Mouse (Mus musculus): ENCODE measurements around the gene Gm45837. TPM values are rescaled to one million over a fixed set of nuclear protein-coding genes. Genes with fewer than 3 reads are reported as not detected.

The Gm45837 gene
- polyA plus RNA-seq, 1 experiment from 2014 or later, result not detected

DNA sequence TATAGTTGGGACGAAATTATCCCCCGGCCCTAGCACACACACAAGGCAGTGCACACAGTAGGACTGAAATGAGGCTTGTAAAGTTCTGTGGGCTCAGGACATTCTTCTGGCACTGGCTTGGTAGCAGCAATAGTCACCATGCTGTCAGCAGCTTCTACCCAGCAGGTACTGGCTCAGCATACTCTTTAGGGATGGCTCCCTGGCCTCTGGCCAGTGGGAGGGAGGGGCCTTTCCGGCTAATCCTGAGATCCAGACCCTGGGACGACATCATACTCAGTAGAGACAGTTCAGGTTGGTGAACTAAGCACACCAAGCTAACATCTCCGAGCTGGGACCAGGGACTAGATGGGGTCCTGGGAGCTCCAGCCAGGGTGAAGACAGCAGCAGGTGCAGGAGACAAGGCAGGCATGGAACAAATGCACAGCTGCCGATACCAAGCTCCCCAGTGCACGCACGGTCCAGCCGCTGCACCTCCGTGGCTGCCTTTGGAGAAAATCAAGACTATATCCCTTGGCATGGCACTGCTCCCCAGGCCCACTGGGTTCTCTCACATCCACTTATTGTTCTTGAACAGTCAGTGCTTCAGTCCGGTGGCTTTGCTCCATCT lies 53.1 kb downstream of the Gm45837 start:
- Histone ChIP-seq H3K4me2 (no peak overlapping the region), H3K36me3 (ENCODE audit: insufficient read depth) (no peaks in the 10 kb centered on the region), H3K27ac (ENCODE audit: low read depth) (no peak overlapping the region), H3K4me3 (ENCODE audit: low read depth, low read length) (no peak overlapping the region), H3K27me3 (ENCODE audit: insufficient read depth, low read length) (peaks cover 5% of the 10 kb centered on the region; the same call in 1 of the 2 replicates), H3K9ac (no peak overlapping the region), H3K4me1 (ENCODE audit: insufficient read depth) (peaks cover 11% of the 10 kb centered on the region), H3K9me3 (ENCODE audit: low read depth, low read length) (no peaks in the 10 kb centered on the region)
- WGBS, result 66% methylated on average over 11 of the region's 11 CpGs
- no peak for TF ChIP-seq CTCF (IDR thresholded peaks at IDR 0.05; ENCODE audit: low read depth)
- DNase-seq (peak; percentile 42), ATAC-seq (ENCODE audit: insufficient read depth) (no peak)

DNA sequence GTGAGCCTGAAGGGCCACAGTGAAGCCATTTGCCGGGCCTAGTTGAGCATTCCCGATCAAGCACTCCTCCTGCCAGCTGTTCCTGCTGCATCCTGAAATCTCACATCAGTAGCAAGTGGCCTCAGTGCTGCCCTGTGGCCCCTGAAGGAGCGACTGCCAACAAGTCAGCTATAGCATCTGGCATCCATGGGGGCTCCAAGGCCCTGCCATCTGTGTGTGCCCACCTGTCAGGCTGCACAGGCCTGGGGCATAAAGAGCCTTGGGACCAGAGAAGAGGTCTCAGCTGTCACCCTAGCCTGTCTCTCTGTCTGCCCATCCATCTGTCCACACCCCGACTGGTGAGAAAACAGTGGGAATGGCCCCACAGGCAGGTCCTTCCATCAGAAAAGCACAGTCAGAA lies 54.2 kb downstream of the Gm45837 start:
- peaks cover 11% of the 10 kb centered on the region; the same call in 1 of the 2 replicates for H3K4me1 ChIP-seq (ENCODE audit: insufficient read depth)
- H3K27me3 ChIP-seq (ENCODE audit: insufficient read depth, low read length), result no peaks in the 10 kb centered on the region
- no peak overlapping the region for H3K4me2 ChIP-seq
- 25% methylated on average over 4 of the region's 4 CpGs for WGBS
- DNase-seq (no peak), ATAC-seq (ENCODE audit: insufficient read depth) (peak; percentile 38; the same call in 1 of the 2 replicates)
- no peak overlapping the region for H3K4me3 ChIP-seq (ENCODE audit: low read depth, low read length)
- H3K9ac ChIP-seq, result no peak overlapping the region
- no peaks in the 10 kb centered on the region for H3K36me3 ChIP-seq (ENCODE audit: insufficient read depth)
- H3K9me3 ChIP-seq (ENCODE audit: low read depth, low read length), result no peaks in the 10 kb centered on the region
- no peak overlapping the region for H3K27ac ChIP-seq (ENCODE audit: low read depth)
- TF ChIP-seq CTCF (IDR thresholded peaks at IDR 0.05; ENCODE audit: low read depth), result no peak

DNA sequence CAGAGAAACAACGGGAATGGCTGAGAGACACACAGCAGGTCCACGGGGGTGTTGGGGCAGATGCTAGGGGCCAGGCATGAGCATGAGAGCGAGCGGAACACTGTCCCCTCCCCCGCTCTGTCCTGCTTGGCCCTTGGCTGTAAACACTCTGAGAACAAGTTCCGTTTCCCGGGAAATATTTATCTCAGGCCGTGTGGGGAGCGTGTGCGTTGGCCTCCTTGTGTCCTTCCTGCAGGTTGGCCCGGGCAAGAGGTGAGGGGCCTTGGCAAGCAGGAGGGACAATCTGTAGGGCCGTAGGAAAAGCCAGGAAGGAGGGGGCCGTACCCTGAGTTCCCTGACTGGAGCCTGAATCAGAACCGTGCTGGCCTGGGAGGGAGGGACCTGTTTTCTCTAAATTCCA lies 54.7 kb downstream of the Gm45837 start:
- Histone ChIP-seq H3K4me3 (ENCODE audit: low read depth, low read length) (no peak overlapping the region), H3K9ac (no peak overlapping the region), H3K9me3 (ENCODE audit: low read depth, low read length) (no peaks in the 10 kb centered on the region), H3K27ac (ENCODE audit: low read depth) (no peak overlapping the region), H3K36me3 (ENCODE audit: insufficient read depth) (no peaks in the 10 kb centered on the region), H3K4me2 (no peak overlapping the region), H3K4me1 (ENCODE audit: insufficient read depth) (peaks cover 11% of the 10 kb centered on the region; the same call in 1 of the 2 replicates), H3K27me3 (ENCODE audit: insufficient read depth, low read length) (no peaks in the 10 kb centered on the region)
- ATAC-seq (ENCODE audit: insufficient read depth), result peak; percentile 53
- TF ChIP-seq CTCF (IDR thresholded peaks at IDR 0.05; ENCODE audit: low read depth), result no peak
- 4% methylated on average over 14 of the region's 14 CpGs for WGBS
- peak; percentile 80 for DNase-seq

DNA sequence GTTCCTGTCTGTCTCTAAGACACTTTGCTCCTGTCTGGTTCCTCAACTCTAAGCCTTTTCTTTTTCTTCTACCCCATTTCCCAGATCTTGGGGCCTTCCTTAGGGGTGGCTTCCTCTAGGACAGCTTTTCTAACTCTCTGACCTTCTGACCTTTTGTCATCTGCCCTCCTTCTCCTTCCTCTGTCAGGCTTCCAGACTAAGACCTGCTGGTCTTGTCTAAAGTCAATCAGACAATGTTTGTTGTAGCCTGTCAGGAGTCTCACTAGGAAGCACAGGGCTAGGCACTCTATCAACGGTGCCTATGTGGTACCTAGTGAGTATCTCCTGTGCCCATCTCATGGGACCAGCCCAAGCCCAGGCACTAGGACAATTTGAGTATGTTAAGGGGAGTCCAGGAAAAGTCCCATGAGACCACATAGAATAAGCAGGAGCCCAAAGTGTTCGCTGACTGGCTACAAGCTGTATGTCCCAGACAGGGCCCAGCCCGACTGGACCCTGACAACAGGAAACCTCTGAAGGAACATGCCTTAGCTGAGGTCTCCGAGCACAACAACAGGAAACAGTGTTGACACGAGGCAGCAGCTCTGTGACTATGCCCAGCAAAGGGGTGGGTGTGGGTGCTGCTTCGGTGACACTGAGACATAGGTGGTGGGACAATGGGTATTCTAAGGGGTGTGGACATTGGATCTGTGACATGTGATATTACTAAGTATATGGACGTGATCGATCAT lies 55.3 kb downstream of the Gm45837 start:
- H3K9me3 ChIP-seq (ENCODE audit: low read depth, low read length), result no peaks in the 10 kb centered on the region
- H3K36me3 ChIP-seq (ENCODE audit: insufficient read depth), result no peaks in the 10 kb centered on the region
- TF ChIP-seq CTCF (IDR thresholded peaks at IDR 0.05; ENCODE audit: low read depth), result no peak
- 67% methylated on average over 8 of the region's 8 CpGs for WGBS
- H3K9ac ChIP-seq, result no peak overlapping the region
- DNase-seq (peak; percentile 55), ATAC-seq (ENCODE audit: insufficient read depth) (no peak)
- no peak overlapping the region for H3K4me3 ChIP-seq (ENCODE audit: low read depth, low read length)
- peaks cover 11% of the 10 kb centered on the region; the same call in 1 of the 2 replicates for H3K4me1 ChIP-seq (ENCODE audit: insufficient read depth)
- H3K4me2 ChIP-seq, result no peak overlapping the region
- 0 out of 2 replicates have a peak overlapping the region, but pooled peaks have one; percentile 42 for H3K27ac ChIP-seq (ENCODE audit: low read depth)
- H3K27me3 ChIP-seq (ENCODE audit: insufficient read depth, low read length), result no peaks in the 10 kb centered on the region

DNA sequence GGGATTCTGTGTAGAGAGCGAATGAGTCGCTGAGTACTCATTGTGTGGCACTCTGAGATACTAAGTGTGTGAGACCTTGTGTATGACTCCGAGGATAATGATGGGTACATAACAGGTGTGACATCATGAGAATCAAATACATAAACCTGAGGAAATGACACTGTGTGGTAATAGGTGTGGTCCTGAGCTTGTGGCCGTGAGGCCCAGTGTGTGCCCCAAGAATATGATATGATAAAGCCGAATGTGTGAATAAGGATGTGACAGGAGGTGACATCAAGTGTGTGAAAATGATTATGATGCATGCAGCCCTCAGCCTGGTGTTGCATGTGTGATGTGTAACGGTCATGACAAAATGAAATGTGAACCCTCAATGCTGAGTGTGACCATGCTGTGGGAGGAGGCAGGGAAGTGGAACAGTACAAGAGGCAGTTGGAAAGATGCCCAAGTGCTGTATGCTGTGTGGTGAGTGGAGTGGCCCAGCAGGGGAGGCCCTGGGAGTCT lies 55.9 kb downstream of the Gm45837 start:
- TF ChIP-seq CTCF (IDR thresholded peaks at IDR 0.05; ENCODE audit: low read depth), result no peak
- peaks cover 11% of the 10 kb centered on the region; the same call in 1 of the 2 replicates for H3K4me1 ChIP-seq (ENCODE audit: insufficient read depth)
- H3K27me3 ChIP-seq (ENCODE audit: insufficient read depth, low read length), result no peaks in the 10 kb centered on the region
- 67% methylated on average over 6 of the region's 6 CpGs for WGBS
- no peak overlapping the region for H3K27ac ChIP-seq (ENCODE audit: low read depth)
- H3K9me3 ChIP-seq (ENCODE audit: low read depth, low read length), result no peaks in the 10 kb centered on the region
- DNase-seq (peak; percentile 81), ATAC-seq (ENCODE audit: insufficient read depth) (0 out of 2 replicates have a peak, but pooled peaks have one; percentile 44)
- H3K36me3 ChIP-seq (ENCODE audit: insufficient read depth), result no peaks in the 10 kb centered on the region
- no peak overlapping the region for H3K9ac ChIP-seq
- H3K4me2 ChIP-seq, result no peak overlapping the region
- no peak overlapping the region for H3K4me3 ChIP-seq (ENCODE audit: low read depth, low read length)

DNA sequence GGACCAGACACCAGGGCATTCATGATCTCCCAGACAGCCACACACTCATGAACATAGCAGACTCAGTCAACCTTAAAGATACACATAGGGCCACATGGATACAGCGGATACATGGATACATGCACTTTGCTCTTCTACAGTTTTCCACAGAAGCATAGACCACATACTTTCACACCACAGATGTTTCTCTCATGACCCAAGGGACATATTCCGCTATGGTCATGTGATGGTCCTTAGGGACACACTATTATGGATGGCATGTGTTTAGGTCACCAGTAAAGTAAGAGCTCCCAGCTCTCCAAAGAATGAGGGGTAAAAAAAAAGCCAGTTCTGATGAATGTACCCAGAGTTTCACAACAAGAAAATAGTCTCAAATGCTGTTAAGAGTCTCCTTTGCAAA lies 60.7 kb downstream of the Gm45837 start:
- no peaks in the 10 kb centered on the region for H3K27me3 ChIP-seq (ENCODE audit: insufficient read depth, low read length)
- WGBS, result 90% methylated on average over 2 of the region's 2 CpGs
- 0 out of 2 replicates have a peak, but pooled peaks cover 6% of the 10 kb centered on the region for H3K4me1 ChIP-seq (ENCODE audit: insufficient read depth)
- no peak overlapping the region for H3K27ac ChIP-seq (ENCODE audit: low read depth)
- DNase-seq, result no peak
- H3K36me3 ChIP-seq (ENCODE audit: insufficient read depth), result no peaks in the 10 kb centered on the region
- no peak for ATAC-seq (ENCODE audit: insufficient read depth)
- no peak overlapping the region for H3K4me2 ChIP-seq
- H3K9ac ChIP-seq, result no peak overlapping the region
- no peaks in the 10 kb centered on the region for H3K9me3 ChIP-seq (ENCODE audit: low read depth, low read length)
- TF ChIP-seq CTCF (IDR thresholded peaks at IDR 0.05; ENCODE audit: low read depth), result no peak
- no peak overlapping the region for H3K4me3 ChIP-seq (ENCODE audit: low read depth, low read length)

DNA sequence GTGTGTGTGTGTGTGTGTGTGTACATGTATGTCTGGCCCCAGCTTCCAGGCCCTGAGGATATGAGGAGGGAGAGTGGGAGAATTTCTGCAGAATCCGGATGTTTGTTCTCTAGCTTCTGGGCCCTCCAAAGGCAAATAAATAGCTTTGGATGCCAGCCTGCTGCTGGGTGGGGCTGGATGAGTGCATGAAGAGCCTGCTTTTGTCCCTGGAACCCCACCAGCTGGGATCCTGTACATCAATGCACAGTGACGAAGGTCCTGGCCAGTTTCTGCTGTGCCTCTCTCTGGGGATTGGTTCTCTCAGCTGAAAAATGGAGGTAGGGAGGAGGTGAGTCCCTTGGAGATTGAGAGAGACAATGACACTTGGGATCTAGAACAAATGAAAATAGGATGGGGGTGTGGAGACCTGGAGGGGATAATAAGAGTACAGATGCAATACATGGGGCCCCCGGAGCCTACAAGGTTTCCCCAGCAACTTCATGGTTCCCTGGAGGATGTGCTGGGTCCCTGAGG lies 61.3 kb downstream of the Gm45837 start:
- ATAC-seq (ENCODE audit: insufficient read depth), result no peak
- no peak overlapping the region for H3K4me3 ChIP-seq (ENCODE audit: low read depth, low read length)
- 67% methylated on average over 3 of the region's 3 CpGs for WGBS

More for the DNA sequence above, 61.3 kb downstream of the Gm45837 start:
- Histone ChIP-seq H3K4me1 (ENCODE audit: insufficient read depth) (0 out of 2 replicates have a peak, but pooled peaks cover 1% of the 10 kb centered on the region), H3K27ac (ENCODE audit: low read depth) (no peak overlapping the region), H3K27me3 (ENCODE audit: insufficient read depth, low read length) (no peaks in the 10 kb centered on the region), H3K9ac (no peak overlapping the region), H3K9me3 (ENCODE audit: low read depth, low read length) (no peaks in the 10 kb centered on the region), H3K36me3 (ENCODE audit: insufficient read depth) (no peaks in the 10 kb centered on the region), H3K4me2 (no peak overlapping the region)
- no peak for DNase-seq
- TF ChIP-seq CTCF (IDR thresholded peaks at IDR 0.05; ENCODE audit: low read depth), result no peak

Data from lung, embryonic 14.5 days (tissue).